In the genomic region with DNA sequence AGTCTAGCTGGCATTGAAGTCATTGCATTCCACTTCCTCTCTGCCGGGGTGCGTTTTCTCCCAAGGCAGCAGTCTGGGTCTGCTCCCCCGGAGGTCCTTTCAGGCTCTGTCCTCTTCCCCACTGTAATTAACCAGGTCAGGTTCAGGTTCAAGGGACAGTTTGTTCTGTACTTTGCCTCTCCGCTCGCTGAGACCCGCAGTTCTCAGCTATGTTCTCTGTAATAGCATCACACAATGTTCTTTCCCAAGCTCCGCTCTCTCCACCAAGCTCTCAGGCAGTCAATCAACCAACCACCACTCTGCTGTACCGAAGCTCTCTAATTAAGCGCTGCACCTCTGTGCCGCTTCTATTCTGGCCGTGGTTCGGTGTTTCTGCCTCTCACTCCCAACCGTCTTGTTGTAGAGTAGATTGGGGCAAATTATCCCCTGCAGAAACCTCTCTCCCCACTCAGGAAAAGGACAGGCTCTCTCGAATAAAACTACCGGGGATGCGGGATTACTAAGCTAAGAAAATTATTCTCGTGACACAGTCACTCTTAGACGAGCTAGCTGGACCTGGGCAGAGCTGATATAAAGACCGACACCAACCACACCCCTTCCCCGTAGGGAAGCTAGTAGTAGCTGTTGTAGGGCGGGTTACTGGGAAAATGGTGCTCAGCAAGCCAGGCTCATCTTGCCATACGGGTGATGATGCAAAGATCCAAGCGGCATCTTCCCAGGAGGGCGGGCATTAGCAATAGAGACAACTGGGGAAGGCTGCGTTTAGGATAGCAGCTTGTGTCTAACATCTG, we compare ENCODE assay signal across 23 mouse cellular contexts. TPM values are rescaled to one million over a fixed set of nuclear protein-coding genes. Genes with fewer than 3 reads are reported as not detected.
DNase-seq lines count a peak whose midpoint lies in the region; ATAC-seq and TF ChIP-seq lines count a peak whose summit lies in the region.
"Had no signal": no experiment of that assay in that cellular context is flagged by ENCODE, and none has a peak within 500 bp of the region (broad histone marks: within the 10 kb centered on the region; RNA-seq: fewer than 3 reads in every experiment).

No protein-coding gene starts in this region.

- no peak; the same call in 1 of the 2 replicates for TF ChIP-seq RAD21 in MEL (IDR thresholded peaks at IDR 0.05; ENCODE audit: low read depth, low read length)

- no peaks in the 10 kb centered on the region for H3K36me3 ChIP-seq in kidney, embryonic 14.5 days (ENCODE audit: control insufficient read depth, insufficient read depth, low read length)
- H3K36me3 ChIP-seq in MEL (ENCODE audit: control insufficient read depth in 1 of 2, insufficient read depth in 2 of 2, low read length in 2 of 2) = peaks cover 0 to 14% of the 10 kb centered on the region in 2 experiments; a peak in 2 of 4 replicates
- no peaks in the 10 kb centered on the region for H3K36me3 ChIP-seq in kidney, embryonic 15.5 days
- H3K36me3 ChIP-seq in liver, embryonic 13.5 days = no peaks in the 10 kb centered on the region
- no peaks in the 10 kb centered on the region for H3K36me3 ChIP-seq in heart, embryonic 10.5 days
- H3K36me3 ChIP-seq: G1E; heart, embryonic 12.5 days; hindbrain, embryonic 15.5 days; limb, embryonic 13.5 days; lung, embryonic 15.5 days; midbrain, embryonic 13.5 days; neural tube, embryonic 13.5 days; stomach, embryonic 15.5 days had no signal

- H3K4me3 ChIP-seq in kidney, embryonic 14.5 days (ENCODE audit: low read length) = no peak overlapping the region
- peak overlapping the region; percentile 46 to 66 for H3K4me3 ChIP-seq in MEL (ENCODE audit: control insufficient read depth in 1 of 2, insufficient read depth in 1 of 2, low read depth in 2 of 2, low read length in 2 of 2)
- H3K4me3 ChIP-seq in kidney, embryonic 15.5 days (replicated peaks) = no peak overlapping the region
- 0 out of 2 replicates have a peak overlapping the region, but pooled peaks have one; percentile 7 for H3K4me3 ChIP-seq in liver, embryonic 13.5 days (replicated peaks)
- H3K4me3 ChIP-seq in heart, embryonic 10.5 days = no peak overlapping the region
- H3K4me3 ChIP-seq: gastrocnemius, adult 2 months; heart, embryonic 12.5 days; hindbrain, embryonic 15.5 days; limb, embryonic 13.5 days; lung, embryonic 15.5 days; midbrain, embryonic 13.5 days; neural tube, embryonic 13.5 days; stomach, embryonic 15.5 days had no signal

- no peak overlapping the region for H3K9ac ChIP-seq in kidney, embryonic 14.5 days (ENCODE audit: low read depth, low read length)
- peak overlapping the region; percentile 34 for H3K9ac ChIP-seq in MEL (ENCODE audit: control insufficient read depth, low read depth, low read length, poor library complexity, severe bottlenecking)
- H3K9ac ChIP-seq in kidney, embryonic 15.5 days = no peak overlapping the region
- H3K9ac ChIP-seq in liver, embryonic 13.5 days = peak overlapping the region; percentile 10
- H3K9ac ChIP-seq: heart, embryonic 12.5 days; hindbrain, embryonic 15.5 days; limb, embryonic 13.5 days; lung, embryonic 15.5 days; midbrain, embryonic 13.5 days; neural tube, embryonic 13.5 days; stomach, embryonic 15.5 days had no signal

- no peaks in the 10 kb centered on the region for H3K79me2 ChIP-seq in MEL (ENCODE audit: control insufficient read depth, insufficient read depth, low read length, poor library complexity)

- TF ChIP-seq CTCF in MEL (IDR thresholded peaks at IDR 0.05 in 2 of 3, conservative IDR thresholded peaks at IDR 0.05 in 1 of 3; ENCODE audit: control insufficient read depth in 1 of 3, insufficient read depth in 1 of 3, low read depth in 2 of 3, low read length in 3 of 3, poor library complexity in 1 of 3, severe bottlenecking in 1 of 3) = no peak

- no peak for TF ChIP-seq POLR2A in MEL (IDR thresholded peaks at IDR 0.05; ENCODE audit: control insufficient read depth in 1 of 2, insufficient read depth in 1 of 2, low read depth in 1 of 2, low read length in 2 of 2, poor library complexity in 1 of 2)

- no peak for TF ChIP-seq EP300 in MEL (IDR thresholded peaks at IDR 0.05; ENCODE audit: low read depth in 1 of 2, low read length in 2 of 2)

- 70% methylated on average over 25 of the region's 25 CpGs for WGBS in kidney, embryonic 14.5 days
- WGBS in kidney, embryonic 15.5 days = 66% methylated on average over 25 of the region's 25 CpGs
- WGBS in liver, embryonic 13.5 days (ENCODE audit: insufficient replicate concordance) = 54% methylated on average over 25 of the region's 25 CpGs
- 80% methylated on average over 25 of the region's 25 CpGs for WGBS in heart, embryonic 10.5 days

- no peak; the same call in 1 of the 2 replicates for ATAC-seq in kidney, embryonic 14.5 days (ENCODE audit: low FRiP score, low TSS enrichment)
- ATAC-seq in kidney, embryonic 15.5 days (replicated peaks; ENCODE audit: low FRiP score) = 0 out of 2 replicates have a peak, but pooled peaks have one; percentile 25
- ATAC-seq in liver, embryonic 13.5 days (ENCODE audit: low read depth) = peak; percentile 91
- ATAC-seq: CD4-positive, CD25-positive, alpha-beta regulatory T cell, adult 4 months; intestine, postnatal 0 days; midbrain, embryonic 13.5 days had no signal

- peak; percentile 69 for DNase-seq in kidney, adult 11 months
- DNase-seq in MEL (ENCODE audit: low read depth, low spot score) = peak; percentile 65
- DNase-seq in liver, embryonic 13.5 days = peak; percentile 59
- no peak for DNase-seq in heart, embryonic 10.5 days (ENCODE audit: low spot score)
- DNase-seq in lung, postnatal 4 days = no peak
- DNase-seq in urinary bladder, postnatal 10 days (ENCODE audit: low spot score) = no peak
- DNase-seq: adrenal gland, adult 2 months; cerebellum, adult 8-10 months; gastrocnemius, adult 2 months; heart, postnatal 14 days; layer of hippocampus, adult 9-11 months had no signal

- H3K4me2 ChIP-seq in kidney, embryonic 14.5 days (replicated peaks; ENCODE audit: low read depth, low read length) = no peak overlapping the region
- H3K4me2 ChIP-seq in kidney, embryonic 15.5 days = no peak overlapping the region
- H3K4me2 ChIP-seq in liver, embryonic 13.5 days = peak overlapping the region; percentile 42
- H3K4me2 ChIP-seq: heart, embryonic 12.5 days; hindbrain, embryonic 15.5 days; limb, embryonic 13.5 days; lung, embryonic 15.5 days; midbrain, embryonic 13.5 days; neural tube, embryonic 13.5 days; stomach, embryonic 15.5 days had no signal

- H3K9me3 ChIP-seq in kidney, embryonic 14.5 days (ENCODE audit: control insufficient read depth, low read length) = no peaks in the 10 kb centered on the region
- no peaks in the 10 kb centered on the region for H3K9me3 ChIP-seq in MEL (replicated peaks; ENCODE audit: insufficient read depth, low read length)
- no peaks in the 10 kb centered on the region for H3K9me3 ChIP-seq in kidney, embryonic 15.5 days (replicated peaks)
- H3K9me3 ChIP-seq in liver, embryonic 13.5 days (replicated peaks) = no peaks in the 10 kb centered on the region
- H3K9me3 ChIP-seq in heart, embryonic 10.5 days = no peaks in the 10 kb centered on the region
- H3K9me3 ChIP-seq: G1E; heart, embryonic 12.5 days; hindbrain, embryonic 15.5 days; limb, embryonic 13.5 days; lung, embryonic 15.5 days; midbrain, embryonic 13.5 days; neural tube, embryonic 13.5 days; stomach, embryonic 15.5 days had no signal

- no peak overlapping the region for H3K27ac ChIP-seq in kidney, embryonic 14.5 days (ENCODE audit: low read depth, low read length)
- no peak overlapping the region for H3K27ac ChIP-seq in MEL (ENCODE audit: control insufficient read depth, low read depth, low read length)
- no peak overlapping the region for H3K27ac ChIP-seq in kidney, embryonic 15.5 days
- peak overlapping the region; percentile 69 for H3K27ac ChIP-seq in liver, embryonic 13.5 days
- H3K27ac ChIP-seq in heart, embryonic 10.5 days = no peak overlapping the region
- H3K27ac ChIP-seq: gastrocnemius, adult 2 months; hindbrain, embryonic 15.5 days; limb, embryonic 13.5 days; lung, embryonic 15.5 days; midbrain, embryonic 13.5 days; neural tube, embryonic 13.5 days; stomach, embryonic 15.5 days had no signal

- no peaks in the 10 kb centered on the region for H3K27me3 ChIP-seq in kidney, embryonic 14.5 days (ENCODE audit: control insufficient read depth, insufficient read depth, low read length)
- no peaks in the 10 kb centered on the region; a peak in 1 of 4 replicates for H3K27me3 ChIP-seq in MEL (ENCODE audit: control insufficient read depth in 1 of 2, insufficient read depth in 2 of 2, low read length in 2 of 2)
- H3K27me3 ChIP-seq in kidney, embryonic 15.5 days = 0 out of 2 replicates have a peak, but pooled peaks cover 2% of the 10 kb centered on the region
- H3K27me3 ChIP-seq in liver, embryonic 13.5 days = 0 out of 2 replicates have a peak, but pooled peaks cover 4% of the 10 kb centered on the region
- H3K27me3 ChIP-seq in heart, embryonic 10.5 days (ENCODE audit: insufficient read depth, poor library complexity, severe bottlenecking) = no peaks in the 10 kb centered on the region
- H3K27me3 ChIP-seq: heart, embryonic 12.5 days; hindbrain, embryonic 15.5 days; limb, embryonic 13.5 days; lung, embryonic 15.5 days; midbrain, embryonic 13.5 days; neural tube, embryonic 13.5 days; stomach, embryonic 15.5 days had no signal

- H3K4me1 ChIP-seq in kidney, embryonic 14.5 days (ENCODE audit: control insufficient read depth, insufficient read depth, low read length) = peaks cover 3% of the 10 kb centered on the region; the same call in 1 of the 2 replicates
- H3K4me1 ChIP-seq in MEL (ENCODE audit: control insufficient read depth in 1 of 2, insufficient read depth in 2 of 2, low read length in 2 of 2) = peaks cover 2 to 13% of the 10 kb centered on the region in 2 experiments; a peak in 2 of 4 replicates
- H3K4me1 ChIP-seq in kidney, embryonic 15.5 days = peaks cover 26% of the 10 kb centered on the region
- peaks cover 36% of the 10 kb centered on the region for H3K4me1 ChIP-seq in liver, embryonic 13.5 days (replicated peaks)
- peaks cover 11% of the 10 kb centered on the region; the same call in 1 of the 2 replicates for H3K4me1 ChIP-seq in heart, embryonic 10.5 days
- H3K4me1 ChIP-seq: lung, embryonic 15.5 days; stomach, embryonic 15.5 days had no signal

RNA-seq across cellular contexts. Expression of gene Cybrd1, which starts 45.3 kb away (rescaled TPM):
- 0.80 and 0.86 TPM in 2 replicates for polyA plus RNA-seq in kidney, embryonic 14.5 days (2014; fragmentation: Nextera tagmentation; extraction: Ambion mirVana)
- total RNA-seq in MEL (2012; rRNA removed) = 0.08 and 0.10 TPM in 2 replicates
- polyA plus RNA-seq in MEL (2012; ENCODE audit: insufficient read depth in 1 of 2, insufficient read length in 2 of 2, low read depth in 1 of 2, low replicate concordance in 2 of 2, missing spikeins in 1 of 2) = under 1 TPM in 1 of 2 experiments, not detected in 1; 0.21 TPM
- 1.5 and 1.8 TPM in 2 replicates for polyA plus RNA-seq in kidney, embryonic 15.5 days (2015; fragmentation: Nextera tagmentation; extraction: Ambion mirVana)
- 0.60 and 0.85 TPM in 2 replicates for polyA plus RNA-seq in liver, embryonic 13.5 days (2015; fragmentation: Nextera tagmentation; extraction: Ambion mirVana)
- 1.2 and 1.9 TPM in 2 replicates for polyA plus RNA-seq in heart, embryonic 10.5 days (2016; fragmentation: Nextera tagmentation; extraction: Ambion mirVana)
- polyA plus RNA-seq: G1E had no signal

RNA-seq across cellular contexts. Expression of gene Dync1i2, which starts 48.5 kb away (rescaled TPM):
- polyA plus RNA-seq in kidney, embryonic 14.5 days (2014; fragmentation: Nextera tagmentation; extraction: Ambion mirVana) = 76.3 and 96.4 TPM in 2 replicates
- total RNA-seq in MEL (2012; rRNA removed) = 21.8 and 23.3 TPM in 2 replicates
- 100 to 1,000 TPM in 1 of 2 experiments, 10 to 100 TPM in 1; 59.1 to 156 TPM for polyA plus RNA-seq in MEL (2012; ENCODE audit: insufficient read depth in 1 of 2, insufficient read length in 2 of 2, low read depth in 1 of 2, low replicate concordance in 2 of 2, missing spikeins in 1 of 2)
- 83.2 and 85.6 TPM in 2 replicates for polyA plus RNA-seq in kidney, embryonic 15.5 days (2015; fragmentation: Nextera tagmentation; extraction: Ambion mirVana)
- 30.9 and 42.0 TPM in 2 replicates for polyA plus RNA-seq in liver, embryonic 13.5 days (2015; fragmentation: Nextera tagmentation; extraction: Ambion mirVana)
- polyA plus RNA-seq in heart, embryonic 10.5 days (2016; fragmentation: Nextera tagmentation; extraction: Ambion mirVana) = 69.4 and 70.4 TPM in 2 replicates

Comparison
In these comparisons a context has a peak if more than half of its experiments do, and no peak if none do; other contexts are left out.
1. DNase-seq: peak in kidney, adult 11 months (single experiment), MEL (single experiment) and liver, embryonic 13.5 days (single experiment); none in heart, embryonic 10.5 days (single experiment), lung, postnatal 4 days (0 of 2) and urinary bladder, postnatal 10 days (single experiment).
2. H3K4me3 ChIP-seq: peak in MEL (2 of 2) and liver, embryonic 13.5 days (single experiment); none in kidney, embryonic 14.5 days (single experiment), kidney, embryonic 15.5 days (single experiment) and heart, embryonic 10.5 days (single experiment).
3. H3K9ac ChIP-seq: peak in MEL (single experiment) and liver, embryonic 13.5 days (single experiment); none in kidney, embryonic 14.5 days (single experiment) and kidney, embryonic 15.5 days (single experiment).